Mouse (Mus musculus): Measurements from ENCODE around the gene Pak6. TPM values are rescaled to one million over a fixed set of nuclear protein-coding genes. Genes with fewer than 3 reads are reported as not detected.

The Pak6 gene
- polyA plus RNA-seq, 1 experiment from 2014 or later: 1.9 TPM

DNA sequence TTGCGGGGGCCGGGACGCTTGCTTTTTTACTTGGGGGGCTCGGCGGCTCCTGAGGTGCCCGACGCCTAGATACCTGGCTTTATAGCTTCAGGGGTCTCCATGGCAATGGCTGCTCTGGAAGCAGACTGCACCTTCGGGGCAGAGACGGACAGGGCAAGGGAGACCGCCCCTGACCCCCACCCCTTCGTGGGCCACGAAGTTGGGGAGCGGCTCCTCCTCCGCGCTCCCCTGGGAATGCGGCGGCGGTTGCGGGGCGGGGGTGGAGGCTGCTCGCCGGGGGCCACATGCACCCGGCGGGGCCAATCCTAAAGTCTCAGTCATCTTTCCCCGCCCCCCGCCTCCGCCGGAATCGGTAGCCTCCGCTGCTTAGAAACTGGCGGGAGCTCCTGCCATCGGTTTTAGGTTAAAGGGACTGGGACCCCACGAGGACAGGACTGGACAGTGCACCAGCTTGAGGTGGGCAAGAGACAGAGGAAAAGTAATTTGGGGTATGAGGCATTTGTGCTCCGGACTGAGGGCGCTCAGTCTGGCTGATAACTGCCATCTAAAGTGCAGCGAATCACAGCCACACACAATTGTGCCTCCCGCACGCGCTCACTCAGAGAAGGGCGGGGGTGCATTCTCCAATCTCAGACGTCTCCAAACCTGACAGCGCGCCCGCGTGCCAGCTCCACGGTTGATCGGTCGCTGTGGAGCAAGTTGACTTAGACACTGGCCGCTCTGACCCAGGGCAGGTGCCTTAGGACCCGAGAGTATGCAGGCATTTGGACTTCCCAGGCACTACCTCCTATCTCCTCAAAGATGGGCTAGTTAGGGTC lies 41.0 kb downstream of the Pak6 start, which contains the start of gene Ankrd63:
TSS of gene Ankrd63 (minus strand) at position 51 of the 818 bp plus-strand sequence.
- Histone ChIP-seq H3K4me2 (ENCODE audit: low read length) (peak within 1 kb of the TSS; percentile 63), H3K27ac (no peak within 1 kb of the TSS), H3K4me3 (replicated peaks; ENCODE audit: low read depth, low read length) (peak within 1 kb of the TSS; percentile 45), H3K9me3 (replicated peaks; ENCODE audit: low read length) (no peaks in the 10 kb centered on the region), H3K4me1 (replicated peaks; ENCODE audit: insufficient read depth, low read length) (peaks cover 17% of the 10 kb centered on the region), H3K27me3 (ENCODE audit: insufficient read depth, low read length) (peaks cover 64% of the 10 kb centered on the region), H3K36me3 (ENCODE audit: insufficient read depth, low read length) (no peaks in the 10 kb centered on the region), H3K9ac (ENCODE audit: low read depth, low read length) (no peak within 1 kb of the TSS; the same call in 1 of the 2 replicates)
- no peak for ATAC-seq (replicated peaks; ENCODE audit: low FRiP score, low read depth)
- WGBS: 2% methylated on average over 50 of the region's 50 CpGs
- no peak for DNase-seq (ENCODE audit: low spot score)
- TF ChIP-seq CTCF (IDR thresholded peaks at IDR 0.05; ENCODE audit: low read depth): no peak

DNA sequence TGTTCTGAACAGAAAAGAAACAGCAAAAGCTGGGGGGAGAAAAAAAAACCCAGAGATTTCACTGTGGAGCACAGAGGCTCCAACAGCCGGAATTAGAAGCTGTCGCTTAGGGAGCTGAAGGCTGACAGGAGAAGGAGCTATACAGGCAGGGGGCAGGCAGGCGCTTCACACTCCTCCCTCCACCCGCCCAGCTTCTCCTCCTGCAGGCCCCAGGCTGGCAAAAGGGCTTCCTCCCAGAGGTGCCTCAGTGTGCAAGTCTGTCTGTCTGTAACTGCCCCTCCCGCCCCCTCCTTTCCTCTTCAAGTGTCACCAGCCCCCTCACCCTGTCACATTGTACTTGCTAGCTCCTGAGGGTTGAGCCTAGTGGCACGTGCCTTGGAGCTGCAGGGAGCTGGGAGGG lies 43.3 kb downstream of the Pak6 start:
- no peak for TF ChIP-seq CTCF (IDR thresholded peaks at IDR 0.05; ENCODE audit: low read depth)
- no peak for ATAC-seq (replicated peaks; ENCODE audit: low FRiP score, low read depth)
- DNase-seq (ENCODE audit: low spot score): no peak
- H3K27ac ChIP-seq: no peak overlapping the region
- H3K27me3 ChIP-seq (ENCODE audit: insufficient read depth, low read length): peaks cover 65% of the 10 kb centered on the region
- no peak overlapping the region for H3K4me2 ChIP-seq (ENCODE audit: low read length)
- WGBS: 19% methylated on average over 6 of the region's 6 CpGs
- no peaks in the 10 kb centered on the region for H3K36me3 ChIP-seq (ENCODE audit: insufficient read depth, low read length)
- H3K9ac ChIP-seq (ENCODE audit: low read depth, low read length): no peak overlapping the region
- no peaks in the 10 kb centered on the region for H3K9me3 ChIP-seq (replicated peaks; ENCODE audit: low read length)
- peaks cover 29% of the 10 kb centered on the region for H3K4me1 ChIP-seq (replicated peaks; ENCODE audit: insufficient read depth, low read length)
- H3K4me3 ChIP-seq (replicated peaks; ENCODE audit: low read depth, low read length): no peak overlapping the region

DNA sequence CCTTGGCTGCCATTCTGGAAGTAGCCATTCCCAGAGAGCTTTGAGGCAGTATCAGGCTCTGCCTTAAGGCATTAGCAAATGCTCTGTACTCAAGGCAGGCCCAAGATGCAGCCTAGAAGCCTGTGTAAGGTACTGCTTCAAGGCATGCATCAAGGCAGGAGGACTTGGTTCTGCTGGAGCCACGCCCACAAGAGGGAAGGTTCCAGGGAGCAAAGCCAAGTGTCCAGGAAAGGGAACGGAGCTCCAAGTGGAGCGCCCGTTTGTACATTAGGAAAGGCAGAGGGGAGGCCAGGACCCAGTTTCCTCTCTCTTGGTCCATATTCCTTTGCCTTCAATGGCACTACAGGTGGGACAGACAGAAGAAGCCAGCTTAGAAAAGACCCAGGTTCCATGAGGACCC lies 45.4 kb downstream of the Pak6 start:
- Histone ChIP-seq H3K36me3 (ENCODE audit: insufficient read depth, low read length) (no peaks in the 10 kb centered on the region), H3K27ac (no peak overlapping the region), H3K4me2 (ENCODE audit: low read length) (no peak overlapping the region), H3K4me3 (replicated peaks; ENCODE audit: low read depth, low read length) (no peak overlapping the region), H3K27me3 (ENCODE audit: insufficient read depth, low read length) (peaks cover 47% of the 10 kb centered on the region), H3K9ac (ENCODE audit: low read depth, low read length) (no peak overlapping the region), H3K4me1 (replicated peaks; ENCODE audit: insufficient read depth, low read length) (peaks cover 19% of the 10 kb centered on the region), H3K9me3 (replicated peaks; ENCODE audit: low read length) (no peaks in the 10 kb centered on the region)
- TF ChIP-seq CTCF (IDR thresholded peaks at IDR 0.05; ENCODE audit: low read depth): no peak
- ATAC-seq (replicated peaks; ENCODE audit: low FRiP score, low read depth): no peak
- DNase-seq (ENCODE audit: low spot score): no peak
- WGBS: 73% methylated on average over 4 of the region's 4 CpGs

DNA sequence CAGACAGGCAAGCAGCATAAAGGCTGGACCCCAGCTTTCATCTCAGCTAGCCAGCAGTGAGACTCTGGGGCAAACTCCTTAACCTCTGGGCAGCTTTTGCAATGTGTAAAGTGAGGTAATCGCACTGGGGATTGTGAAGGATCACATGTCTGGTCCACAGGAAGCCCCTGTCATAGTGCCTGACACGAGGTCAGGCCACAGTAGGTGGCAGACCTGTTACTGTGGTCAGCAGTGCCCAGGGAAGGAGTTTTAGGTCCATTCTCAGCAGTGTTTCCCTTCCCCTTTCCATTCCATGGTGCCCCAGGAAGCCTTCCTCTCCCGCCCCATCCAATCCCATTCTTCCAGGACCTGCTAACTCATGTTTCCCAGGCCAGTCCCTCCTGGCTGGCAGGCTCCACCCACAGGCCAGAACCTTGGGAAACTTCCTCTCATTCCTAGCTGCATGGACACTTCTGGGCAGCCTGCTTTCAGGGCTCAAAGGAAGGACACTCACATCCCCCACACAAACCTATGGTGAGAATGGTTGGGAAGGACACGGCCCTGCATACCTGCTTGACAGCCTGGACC lies 46.6 kb downstream of the Pak6 start:
- no peaks in the 10 kb centered on the region for H3K9me3 ChIP-seq (replicated peaks; ENCODE audit: low read length)
- DNase-seq (ENCODE audit: low spot score) (no peak), ATAC-seq (replicated peaks; ENCODE audit: low FRiP score, low read depth) (no peak)
- H3K4me2 ChIP-seq (ENCODE audit: low read length): no peak overlapping the region
- no peak overlapping the region for H3K4me3 ChIP-seq (replicated peaks; ENCODE audit: low read depth, low read length)
- no peak for TF ChIP-seq CTCF (IDR thresholded peaks at IDR 0.05; ENCODE audit: low read depth)
- WGBS: 28% methylated on average over 4 of the region's 4 CpGs
- H3K9ac ChIP-seq (ENCODE audit: low read depth, low read length): no peak overlapping the region
- no peak overlapping the region for H3K27ac ChIP-seq
- peaks cover 34% of the 10 kb centered on the region for H3K27me3 ChIP-seq (ENCODE audit: insufficient read depth, low read length)
- peaks cover 13% of the 10 kb centered on the region for H3K4me1 ChIP-seq (replicated peaks; ENCODE audit: insufficient read depth, low read length)
- no peaks in the 10 kb centered on the region for H3K36me3 ChIP-seq (ENCODE audit: insufficient read depth, low read length)

DNA sequence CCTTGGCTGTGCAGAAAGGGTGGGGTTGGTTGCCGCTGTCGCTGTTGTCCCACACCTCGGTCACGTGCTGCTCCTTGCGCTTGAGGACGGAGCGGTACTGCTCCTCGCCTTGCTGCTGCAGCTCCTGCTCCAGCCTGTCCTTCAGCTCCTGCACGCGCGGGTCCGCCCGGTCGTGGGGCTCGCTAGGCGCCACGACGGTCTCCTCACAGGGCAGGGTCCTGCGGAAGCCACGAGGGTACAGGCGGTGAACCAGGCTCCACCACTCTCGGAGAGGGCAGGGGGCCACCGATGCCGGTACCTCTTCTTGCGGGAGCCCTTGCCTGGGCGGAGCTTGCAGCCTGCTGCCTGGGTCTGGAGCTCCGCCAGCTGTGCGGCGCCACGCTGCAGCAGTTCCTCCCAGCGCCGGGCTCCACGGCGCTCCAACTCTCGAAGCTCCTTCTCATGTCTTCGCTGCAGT lies 48.0 kb downstream of the Pak6 start:
- Histone ChIP-seq H3K27me3 (ENCODE audit: insufficient read depth, low read length) (peaks cover 22% of the 10 kb centered on the region), H3K9ac (ENCODE audit: low read depth, low read length) (peak overlapping the region; percentile 35; the same call in 1 of the 2 replicates)
- ATAC-seq (replicated peaks; ENCODE audit: low FRiP score, low read depth): peak; percentile 43; the same call in 1 of the 2 replicates

DNA sequence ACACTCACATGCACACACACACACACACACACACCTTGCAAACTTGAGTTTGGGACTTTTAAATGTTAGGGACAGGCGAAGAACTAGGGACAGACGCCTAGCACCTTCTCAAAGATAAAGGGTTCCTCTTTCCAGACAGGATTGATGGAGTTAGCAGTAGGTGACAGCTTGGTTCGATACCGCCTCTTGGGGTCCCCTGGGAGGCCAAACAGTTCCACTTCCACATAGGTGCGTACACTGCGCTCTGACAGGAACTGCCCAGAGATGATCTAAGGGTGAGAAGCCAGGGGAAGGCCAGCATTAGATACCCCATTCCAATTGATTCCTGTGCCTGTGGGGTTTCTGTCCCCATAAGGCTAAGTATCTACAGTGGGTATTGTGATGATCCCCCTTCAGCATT lies 50.5 kb downstream of the Pak6 start:
- no peak overlapping the region for H3K27ac ChIP-seq
- peaks cover 13% of the 10 kb centered on the region for H3K4me1 ChIP-seq (replicated peaks; ENCODE audit: insufficient read depth, low read length)
- H3K4me3 ChIP-seq (replicated peaks; ENCODE audit: low read depth, low read length): no peak overlapping the region
- ATAC-seq (replicated peaks; ENCODE audit: low FRiP score, low read depth) (no peak), DNase-seq (ENCODE audit: low spot score) (no peak)
- no peaks in the 10 kb centered on the region for H3K36me3 ChIP-seq (ENCODE audit: insufficient read depth, low read length)
- TF ChIP-seq CTCF (IDR thresholded peaks at IDR 0.05; ENCODE audit: low read depth): no peak
- no peaks in the 10 kb centered on the region for H3K9me3 ChIP-seq (replicated peaks; ENCODE audit: low read length)
- 87% methylated on average over 6 of the region's 6 CpGs for WGBS
- H3K9ac ChIP-seq (ENCODE audit: low read depth, low read length): no peak overlapping the region
- H3K4me2 ChIP-seq (ENCODE audit: low read length): no peak overlapping the region
- H3K27me3 ChIP-seq (ENCODE audit: insufficient read depth, low read length): peaks cover 13% of the 10 kb centered on the region

More for the DNA sequence above, 48.0 kb downstream of the Pak6 start:
- WGBS: under 1% methylated on average over 34 of the region's 36 CpGs
- H3K4me1 ChIP-seq (replicated peaks; ENCODE audit: insufficient read depth, low read length): peaks cover 13% of the 10 kb centered on the region
- peak overlapping the region; percentile 53 for H3K4me2 ChIP-seq (ENCODE audit: low read length)
- peak; percentile 73 for DNase-seq (ENCODE audit: low spot score)
- no peaks in the 10 kb centered on the region for H3K36me3 ChIP-seq (ENCODE audit: insufficient read depth, low read length)
- no peak for TF ChIP-seq CTCF (IDR thresholded peaks at IDR 0.05; ENCODE audit: low read depth)
- peak overlapping the region; percentile 29 for H3K4me3 ChIP-seq (replicated peaks; ENCODE audit: low read depth, low read length)
- no peak overlapping the region for H3K27ac ChIP-seq
- no peaks in the 10 kb centered on the region for H3K9me3 ChIP-seq (replicated peaks; ENCODE audit: low read length)

All from kidney, postnatal 0 days (tissue).